In genomic region chr1:171103179-171103840, GRCm38 (mm10) we compare ENCODE assay signal across 7 mouse cellular contexts. TPM values are rescaled to one million over a fixed set of nuclear protein-coding genes. Genes with fewer than 3 reads are reported as not detected.
A peak's percentile ranks its signal among the peaks of the same experiment; 100 is the strongest.
DNase-seq lines count a peak whose midpoint lies in the region; ATAC-seq and TF ChIP-seq lines count a peak whose summit lies in the region.

No protein-coding gene starts in this region.

- H3K9ac ChIP-seq in lung, postnatal 0 days (replicated peaks; ENCODE audit: low read depth) = no peak overlapping the region
- no peak overlapping the region for H3K9ac ChIP-seq in forebrain, embryonic 15.5 days (replicated peaks)
- no peak overlapping the region; the same call in 1 of the 2 replicates for H3K9ac ChIP-seq in liver, embryonic 15.5 days

- peak overlapping the region; percentile 58 for H3K4me2 ChIP-seq in lung, postnatal 0 days (replicated peaks; ENCODE audit: low read depth, low read length)
- H3K4me2 ChIP-seq in forebrain, embryonic 15.5 days (replicated peaks) = peak overlapping the region; percentile 54
- peak overlapping the region; percentile 94 for H3K4me2 ChIP-seq in liver, embryonic 15.5 days

- no peak for TF ChIP-seq CTCF in lung, postnatal 0 days (IDR thresholded peaks at IDR 0.05)

- no peaks in the 10 kb centered on the region for H3K9me3 ChIP-seq in lung, postnatal 0 days (ENCODE audit: low read length)
- H3K9me3 ChIP-seq in forebrain, embryonic 15.5 days = no peaks in the 10 kb centered on the region
- no peaks in the 10 kb centered on the region for H3K9me3 ChIP-seq in liver, embryonic 15.5 days (replicated peaks)

- DNase-seq in lung, postnatal 0 days (ENCODE audit: low spot score) = no peak
- no peak for DNase-seq in lung, postnatal 10 days
- peak; percentile 56 for DNase-seq in brain, adult 2 months (ENCODE audit: low read depth, low spot score)
- no peak for DNase-seq in ovary, adult 18-20 months (ENCODE audit: low spot score)
- no peak for DNase-seq in adrenal gland, adult 2 months

- no peak for TF ChIP-seq EP300 in lung, postnatal 0 days (IDR thresholded peaks at IDR 0.05)

- no peaks in the 10 kb centered on the region for H3K4me1 ChIP-seq in lung, postnatal 0 days (ENCODE audit: insufficient read depth, low read depth, low read length)
- peaks cover 3% of the 10 kb centered on the region for H3K4me1 ChIP-seq in forebrain, embryonic 15.5 days
- peaks cover 39% of the 10 kb centered on the region for H3K4me1 ChIP-seq in liver, embryonic 15.5 days (replicated peaks)

- H3K27ac ChIP-seq in lung, postnatal 0 days (ENCODE audit: low read length) = no peak overlapping the region
- H3K27ac ChIP-seq in forebrain, embryonic 15.5 days (replicated peaks) = no peak overlapping the region
- H3K27ac ChIP-seq in liver, embryonic 15.5 days (replicated peaks) = peak overlapping the region; percentile 9

- peak overlapping the region; percentile 60 for H3K4me3 ChIP-seq in lung, postnatal 0 days (ENCODE audit: low read depth, low read length)
- H3K4me3 ChIP-seq in forebrain, embryonic 15.5 days = peak overlapping the region; percentile 81
- H3K4me3 ChIP-seq in liver, embryonic 15.5 days (replicated peaks) = peak overlapping the region; percentile 73

- H3K36me3 ChIP-seq in lung, postnatal 0 days (ENCODE audit: insufficient read depth, low read length) = no peaks in the 10 kb centered on the region
- H3K36me3 ChIP-seq in forebrain, embryonic 15.5 days = no peaks in the 10 kb centered on the region
- no peaks in the 10 kb centered on the region for H3K36me3 ChIP-seq in liver, embryonic 15.5 days (replicated peaks)

- 11% methylated on average over 10 of the region's 10 CpGs for WGBS in lung, postnatal 0 days
- WGBS in forebrain, embryonic 15.5 days = 11% methylated on average over 10 of the region's 10 CpGs
- 8% methylated on average over 10 of the region's 10 CpGs for WGBS in liver, embryonic 15.5 days (ENCODE audit: insufficient replicate concordance)

- H3K27me3 ChIP-seq in lung, postnatal 0 days (replicated peaks; ENCODE audit: insufficient read depth, low read length) = no peaks in the 10 kb centered on the region
- no peaks in the 10 kb centered on the region for H3K27me3 ChIP-seq in forebrain, embryonic 15.5 days
- no peaks in the 10 kb centered on the region for H3K27me3 ChIP-seq in liver, embryonic 15.5 days

- no peak for ATAC-seq in lung, postnatal 0 days
- no peak for ATAC-seq in forebrain, embryonic 15.5 days (replicated peaks)
- ATAC-seq in liver, embryonic 15.5 days (ENCODE audit: insufficient read depth) = peak; percentile 9

RNA-seq across cellular contexts. Expression of gene Cfap126, which starts 10.4 kb away (rescaled TPM):
- polyA plus RNA-seq in lung, postnatal 0 days (2015; fragmentation: Nextera tagmentation; extraction: Ambion mirVana) = 32.2 and 33.2 TPM in 2 replicates
- 4.0 and 10.3 TPM in 2 replicates for polyA plus RNA-seq in forebrain, embryonic 15.5 days (2015; fragmentation: Nextera tagmentation; extraction: Ambion mirVana)
- polyA plus RNA-seq in liver, embryonic 15.5 days (2015; fragmentation: Nextera tagmentation; extraction: Ambion mirVana) = 1.7 and 2.6 TPM in 2 replicates
- total RNA-seq in adrenal gland, adult 2 months (2021) = 1 to 10 TPM; 2.7 to 3.1 TPM
- 2.2 and 3.1 TPM in 2 replicates for polyA plus RNA-seq in adrenal gland, adult 2 months (2012; rRNA removed)

RNA-seq across cellular contexts. Expression of gene Fcgr3, which starts 38.6 kb away (rescaled TPM):
- polyA plus RNA-seq in lung, postnatal 0 days (2015; fragmentation: Nextera tagmentation; extraction: Ambion mirVana) = 29.3 and 37.4 TPM in 2 replicates
- 8.7 and 8.8 TPM in 2 replicates for polyA plus RNA-seq in forebrain, embryonic 15.5 days (2015; fragmentation: Nextera tagmentation; extraction: Ambion mirVana)
- 27.2 and 28.0 TPM in 2 replicates for polyA plus RNA-seq in liver, embryonic 15.5 days (2015; fragmentation: Nextera tagmentation; extraction: Ambion mirVana)
- 10 to 100 TPM; 16.4 to 17.7 TPM for total RNA-seq in adrenal gland, adult 2 months (2021)
- 5.4 and 5.5 TPM in 2 replicates for polyA plus RNA-seq in adrenal gland, adult 2 months (2012; rRNA removed)

RNA-seq across cellular contexts. Expression of gene Sdhc, which starts 47.1 kb away (rescaled TPM):
- polyA plus RNA-seq in lung, postnatal 0 days (2015; fragmentation: Nextera tagmentation; extraction: Ambion mirVana) = 145 and 157 TPM in 2 replicates
- polyA plus RNA-seq in forebrain, embryonic 15.5 days (2015; fragmentation: Nextera tagmentation; extraction: Ambion mirVana) = 211 and 213 TPM in 2 replicates
- polyA plus RNA-seq in liver, embryonic 15.5 days (2015; fragmentation: Nextera tagmentation; extraction: Ambion mirVana) = 149 and 158 TPM in 2 replicates
- 100 to 1,000 TPM; 415 to 526 TPM for total RNA-seq in adrenal gland, adult 2 months (2021)
- 125 and 156 TPM in 2 replicates for polyA plus RNA-seq in adrenal gland, adult 2 months (2012; rRNA removed)

RNA-seq across cellular contexts. Expression of gene Mpz, which starts 47.2 kb away (rescaled TPM):
- polyA plus RNA-seq in lung, postnatal 0 days (2015; fragmentation: Nextera tagmentation; extraction: Ambion mirVana) = 0.62 and 0.73 TPM in 2 replicates
- 0.23 TPM in 1 of 2 replicates, not detected in the other for polyA plus RNA-seq in forebrain, embryonic 15.5 days (2015; fragmentation: Nextera tagmentation; extraction: Ambion mirVana)
- polyA plus RNA-seq in liver, embryonic 15.5 days (2015; fragmentation: Nextera tagmentation; extraction: Ambion mirVana) = not detected in 2 replicates
- 1 to 10 TPM in 1 of 2 experiments, under 1 TPM in 1; 0.49 to 1.5 TPM for total RNA-seq in adrenal gland, adult 2 months (2021)
- 1.7 and 5.1 TPM in 2 replicates for polyA plus RNA-seq in adrenal gland, adult 2 months (2012; rRNA removed)
